17 mouse cellular contexts compared by ENCODE assay signal in genomic region chr3:86536751-86537150, GRCm38 (mm10).
"Had no signal": no experiment of that assay in that cellular context is flagged by ENCODE, and none has a peak within 500 bp of the region (broad histone marks: within the 10 kb centered on the region; RNA-seq: fewer than 3 reads in every experiment).

No protein-coding gene starts in this region.

- H3K27me3 ChIP-seq: neural tube, embryonic 13.5 days; neural tube, embryonic 15.5 days had no signal

- H3K4me2 ChIP-seq: lung, embryonic 14.5 days; midbrain, embryonic 12.5 days; neural tube, embryonic 13.5 days; neural tube, embryonic 15.5 days had no signal

- H3K9ac ChIP-seq: lung, embryonic 14.5 days; midbrain, embryonic 12.5 days; neural tube, embryonic 13.5 days; neural tube, embryonic 15.5 days had no signal

- H3K27ac ChIP-seq: midbrain, embryonic 12.5 days; neural tube, embryonic 15.5 days had no signal

- ATAC-seq: midbrain, embryonic 16.5 days had no signal

- H3K9me3 ChIP-seq: midbrain, embryonic 12.5 days; neural tube, embryonic 13.5 days; neural tube, embryonic 15.5 days had no signal

- H3K36me3 ChIP-seq: midbrain, embryonic 12.5 days; neural tube, embryonic 13.5 days; neural tube, embryonic 15.5 days had no signal

- DNase-seq: lung, adult 18-20 months; lung, embryonic 14.5 days; lung, postnatal 10 days; lung, postnatal 4 days; midbrain, embryonic 14.5 days; retina, postnatal 1 day; right cerebral cortex, adult 18-20 months; right cerebral cortex, postnatal 25 days; right cerebral cortex, postnatal 4 days; spleen, adult 18-20 months; thymus, adult 18-20 months; thymus, postnatal 14 days; thymus, postnatal 36 days had no signal

- H3K4me3 ChIP-seq: midbrain, embryonic 12.5 days; neural tube, embryonic 13.5 days; neural tube, embryonic 15.5 days had no signal
